Mouse (Mus musculus): ENCODE results near the gene Zfp423.

DNA sequence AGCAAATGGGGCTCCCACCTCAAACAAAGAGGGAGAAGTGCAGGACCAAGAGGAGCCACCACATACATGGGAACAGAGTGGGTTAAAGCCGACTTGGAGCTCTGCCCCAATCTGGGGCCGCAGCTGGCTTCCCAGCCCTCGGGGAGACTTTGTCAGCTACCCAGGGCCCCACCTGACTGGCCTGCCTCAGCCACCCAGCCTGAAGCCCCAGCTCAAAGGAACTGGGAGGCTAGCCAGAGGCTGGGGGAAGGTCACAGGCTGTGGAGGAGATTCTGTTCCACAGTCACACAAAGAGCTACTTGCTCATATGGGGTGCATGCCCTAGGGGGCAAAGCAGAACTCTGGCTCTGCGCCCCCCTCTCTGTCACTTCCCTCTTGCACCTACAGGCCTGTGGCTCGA lies 41.4 kb downstream of the Zfp423 start:
- TF ChIP-seq CTCF (IDR thresholded peaks at IDR 0.05; ENCODE audit: insufficient read depth, low read depth, low read length): no peak
- TF ChIP-seq POLR2A (IDR thresholded peaks at IDR 0.05; ENCODE audit: insufficient read depth, low read depth, low read length): no peak
